Mouse (Mus musculus): ENCODE measurements at regions not wholly inside any gene's neighbourhood (a gene's known extent, or its start where the extent isn't known, plus 50 kb on each side); places are given as distances from the start of the nearest gene placed in this dataset.
"Not testable (repeated sequence)": the region's sequence is repeated elsewhere in the genome, so short reads cannot be mapped to it uniquely, and the experiment has no call there.

DNA sequence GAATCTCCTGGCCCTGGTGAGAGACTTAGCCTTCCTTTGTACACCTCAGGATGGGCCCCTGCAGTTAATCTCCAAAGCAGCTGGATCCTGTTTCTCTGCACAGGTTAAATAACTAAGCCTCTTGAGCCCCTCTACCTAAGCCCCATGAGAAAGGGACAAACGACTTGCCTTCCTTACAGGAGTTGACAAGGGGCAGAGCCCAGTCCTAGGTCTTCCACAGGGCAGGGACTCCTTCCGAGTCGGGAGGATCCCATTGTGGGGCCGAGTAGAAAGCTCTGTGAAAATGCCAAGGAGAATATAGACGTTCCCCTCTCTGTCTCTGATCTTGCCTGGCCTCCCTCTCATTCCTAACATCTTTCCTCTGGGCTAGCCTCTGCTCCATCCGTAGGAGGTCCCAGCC is 118.7 kb upstream of the Cpsf6 start:
- Histone ChIP-seq H3K4me1 (ENCODE audit: control insufficient read depth, insufficient read depth, low read length) (no peaks in the 10 kb centered on the region; the same call in 1 of the 2 replicates), H3K27ac (ENCODE audit: low read depth, low read length) (no peak overlapping the region), H3K9me3 (ENCODE audit: control insufficient read depth, low read length) (no peaks in the 10 kb centered on the region), H3K36me3 (ENCODE audit: control insufficient read depth, insufficient read depth, low read length) (no peaks in the 10 kb centered on the region), H3K9ac (ENCODE audit: low read length) (no peak overlapping the region), H3K27me3 (ENCODE audit: control insufficient read depth, insufficient read depth, low read length) (no peaks in the 10 kb centered on the region; the same call in 1 of the 2 replicates), H3K4me2 (no peak overlapping the region), H3K4me3 (ENCODE audit: low read depth, low read length) (no peak overlapping the region)
- WGBS, result 56% methylated on average over 6 of the region's 6 CpGs
- DNase-seq (ENCODE audit: low spot score, missing footprints) (peak; percentile 76), ATAC-seq (ENCODE audit: low FRiP score) (no peak)

DNA sequence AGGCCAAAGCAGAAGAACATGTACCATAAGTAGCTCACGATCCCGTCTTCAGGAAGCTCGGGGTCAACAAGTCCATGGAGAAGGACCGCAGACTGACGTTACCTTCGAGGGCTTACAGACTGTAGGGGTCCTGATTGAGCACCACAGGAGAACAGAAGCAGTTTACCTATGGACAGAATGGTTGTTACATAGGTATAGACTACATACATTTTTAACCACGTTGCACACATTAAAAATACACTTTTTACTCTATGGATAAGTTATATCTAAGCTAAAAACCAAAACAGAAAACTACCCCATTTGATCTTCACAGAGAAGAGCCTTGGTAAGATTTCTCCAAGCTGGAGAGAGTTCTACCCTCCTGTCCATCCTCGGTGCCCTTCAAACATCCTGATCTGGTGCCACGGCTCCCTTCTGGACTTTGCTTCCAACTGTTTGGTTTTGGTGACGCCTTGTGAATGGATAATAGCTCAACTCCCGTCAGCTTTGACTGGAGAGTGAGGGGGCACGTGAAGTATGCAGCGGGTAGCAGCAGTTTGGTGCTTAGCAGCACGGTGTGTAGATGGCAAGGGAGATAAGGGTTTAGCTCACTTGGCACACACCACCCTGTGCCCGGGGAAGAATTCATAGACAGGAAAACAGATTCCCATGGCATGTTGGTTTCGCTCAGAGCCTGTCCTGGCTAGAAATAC is 117.9 kb upstream of the Cpsf6 start:
- no peak overlapping the region for H3K27ac ChIP-seq (ENCODE audit: low read depth, low read length)
- no peaks in the 10 kb centered on the region; the same call in 1 of the 2 replicates for H3K4me1 ChIP-seq (ENCODE audit: control insufficient read depth, insufficient read depth, low read length)
- DNase-seq (ENCODE audit: low spot score, missing footprints) (peak; percentile 44), ATAC-seq (ENCODE audit: low FRiP score) (no peak)
- H3K9ac ChIP-seq (ENCODE audit: low read length), result no peak overlapping the region
- WGBS, result 89% methylated on average over 16 of the region's 16 CpGs
- no peak overlapping the region for H3K4me2 ChIP-seq
- no peaks in the 10 kb centered on the region; the same call in 1 of the 2 replicates for H3K27me3 ChIP-seq (ENCODE audit: control insufficient read depth, insufficient read depth, low read length)
- no peak overlapping the region for H3K4me3 ChIP-seq (ENCODE audit: low read depth, low read length)
- no peaks in the 10 kb centered on the region for H3K9me3 ChIP-seq (ENCODE audit: control insufficient read depth, low read length)
- H3K36me3 ChIP-seq (ENCODE audit: control insufficient read depth, insufficient read depth, low read length), result no peaks in the 10 kb centered on the region

DNA sequence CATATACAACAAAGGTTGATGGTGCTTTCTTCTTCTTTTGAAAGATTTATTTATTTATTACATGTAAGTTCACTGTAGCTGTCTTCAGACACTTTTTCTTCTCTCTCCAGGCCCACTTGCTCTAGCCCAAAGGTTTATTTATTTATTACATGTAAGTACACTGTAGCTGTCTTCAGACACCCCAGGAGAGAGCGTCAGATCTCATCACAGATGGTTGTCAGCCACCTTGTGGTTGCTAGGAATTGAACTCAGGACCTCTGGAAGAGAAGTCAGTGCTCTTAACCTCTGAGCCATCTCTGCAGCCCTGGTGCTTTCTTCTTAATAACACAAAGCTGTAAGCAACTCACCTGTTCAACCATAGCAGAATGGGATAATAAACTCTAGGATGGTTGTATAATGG is 117.3 kb upstream of the Cpsf6 start:
- not testable (repeated sequence) for ATAC-seq (ENCODE audit: low FRiP score); H3K9me3 ChIP-seq (ENCODE audit: control insufficient read depth, low read length); H3K4me1 ChIP-seq (ENCODE audit: control insufficient read depth, insufficient read depth, low read length); H3K9ac ChIP-seq (ENCODE audit: low read length); H3K4me3 ChIP-seq (ENCODE audit: low read depth, low read length); H3K27ac ChIP-seq (ENCODE audit: low read depth, low read length); H3K36me3 ChIP-seq (ENCODE audit: control insufficient read depth, insufficient read depth, low read length); H3K4me2 ChIP-seq; H3K27me3 ChIP-seq (ENCODE audit: control insufficient read depth, insufficient read depth, low read length)
- peak; percentile 19 for DNase-seq (ENCODE audit: low spot score, missing footprints)
- 73% methylated on average over 1 of the region's 1 CpGs for WGBS

DNA sequence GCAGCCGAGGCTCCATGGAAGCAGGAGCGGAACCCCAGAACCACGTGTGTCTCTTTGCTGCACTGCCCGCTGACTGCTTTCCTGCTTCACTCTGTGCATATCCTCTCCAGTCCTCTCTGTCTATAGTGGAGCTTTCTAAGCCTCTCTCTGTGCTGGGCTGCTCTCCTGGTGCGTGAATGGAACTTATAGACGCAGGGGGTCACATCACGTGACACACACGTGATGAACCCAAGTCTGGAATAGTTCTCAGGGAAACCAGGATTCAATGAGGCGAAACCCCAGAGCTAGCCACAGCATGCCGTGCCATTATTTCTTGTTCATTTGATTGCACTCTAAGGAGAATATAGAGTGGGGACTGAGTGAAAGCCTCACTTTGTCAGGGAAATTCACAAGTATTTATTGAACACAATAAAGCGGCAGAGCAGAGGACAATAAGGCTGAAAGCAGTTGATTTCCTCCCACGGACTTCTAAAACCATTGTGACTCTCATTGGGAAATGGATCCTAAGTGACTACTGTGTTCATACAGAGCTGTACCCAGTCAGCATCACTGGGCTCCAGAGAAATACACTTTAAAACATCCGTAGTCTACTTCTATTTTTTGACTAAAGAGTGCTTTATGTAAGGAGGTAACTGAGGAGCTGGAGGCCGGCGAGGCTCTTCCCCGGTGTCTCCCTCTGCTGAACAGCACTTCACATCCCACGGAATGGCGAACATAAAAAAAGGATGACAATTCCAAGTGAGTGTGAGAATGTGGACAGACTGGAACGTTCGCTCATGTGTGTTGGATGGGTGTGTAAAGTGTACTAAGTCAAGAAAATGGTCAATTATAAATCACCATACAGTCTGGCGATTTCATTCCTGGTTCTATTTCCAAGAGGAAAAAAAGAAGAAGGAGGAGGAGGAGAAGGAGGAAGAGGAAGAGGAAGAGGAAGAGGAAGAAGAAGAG is 116.5 kb upstream of the Cpsf6 start:
- H3K27ac ChIP-seq (ENCODE audit: low read depth, low read length), result no peak overlapping the region
- H3K4me3 ChIP-seq (ENCODE audit: low read depth, low read length), result no peak overlapping the region
- no peaks in the 10 kb centered on the region for H3K9me3 ChIP-seq (ENCODE audit: control insufficient read depth, low read length)
- no peaks in the 10 kb centered on the region; the same call in 1 of the 2 replicates for H3K4me1 ChIP-seq (ENCODE audit: control insufficient read depth, insufficient read depth, low read length)
- 0 out of 2 replicates have a peak, but pooled peaks have one; percentile 30 for ATAC-seq (ENCODE audit: low FRiP score)
- H3K9ac ChIP-seq (ENCODE audit: low read length), result no peak overlapping the region
- H3K4me2 ChIP-seq, result no peak overlapping the region
- 71% methylated on average over 21 of the region's 21 CpGs for WGBS
- peak; percentile 84 for DNase-seq (ENCODE audit: low spot score, missing footprints)
- no peaks in the 10 kb centered on the region for H3K36me3 ChIP-seq (ENCODE audit: control insufficient read depth, insufficient read depth, low read length)
- H3K27me3 ChIP-seq (ENCODE audit: control insufficient read depth, insufficient read depth, low read length), result no peaks in the 10 kb centered on the region; the same call in 1 of the 2 replicates

DNA sequence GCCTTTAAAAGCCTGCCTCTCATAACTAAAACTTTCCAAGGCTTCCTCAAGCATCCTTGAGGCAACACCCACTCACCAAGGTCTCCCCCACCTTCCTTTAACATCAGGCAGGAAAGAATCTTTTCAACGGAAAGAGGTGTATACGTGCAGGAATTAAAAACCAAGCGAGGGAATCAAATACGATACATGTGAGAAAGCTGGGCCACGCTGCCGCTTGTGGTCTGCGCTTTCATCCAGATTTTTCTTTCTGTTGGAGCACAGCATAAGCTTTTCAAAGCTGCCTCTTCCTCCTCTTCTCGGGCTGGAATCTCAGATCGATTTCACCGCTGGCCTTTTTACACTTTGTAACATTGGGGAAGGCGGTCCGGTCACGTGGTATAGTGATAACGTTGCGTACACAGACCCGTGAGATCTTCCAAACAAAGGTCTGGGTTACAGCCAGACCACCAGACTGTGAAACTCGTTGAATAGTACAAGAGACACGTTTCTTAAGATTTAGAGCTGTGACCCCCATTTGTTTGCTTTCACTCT is 114.4 kb upstream of the Cpsf6 start:
- Histone ChIP-seq H3K4me2 (peak overlapping the region; percentile 39), H3K9ac (ENCODE audit: low read length) (peak overlapping the region; percentile 47; the same call in 1 of the 2 replicates), H3K4me3 (ENCODE audit: low read depth, low read length) (peak overlapping the region; percentile 14; the same call in 1 of the 2 replicates), H3K27me3 (ENCODE audit: control insufficient read depth, insufficient read depth, low read length) (no peaks in the 10 kb centered on the region; the same call in 1 of the 2 replicates), H3K36me3 (ENCODE audit: control insufficient read depth, insufficient read depth, low read length) (no peaks in the 10 kb centered on the region), H3K27ac (ENCODE audit: low read depth, low read length) (no peak overlapping the region), H3K9me3 (ENCODE audit: control insufficient read depth, low read length) (no peaks in the 10 kb centered on the region), H3K4me1 (ENCODE audit: control insufficient read depth, insufficient read depth, low read length) (no peaks in the 10 kb centered on the region; the same call in 1 of the 2 replicates)
- ATAC-seq (ENCODE audit: low FRiP score) (no peak; the same call in 1 of the 2 replicates), DNase-seq (ENCODE audit: low spot score, missing footprints) (peak; percentile 87)
- 46% methylated on average over 18 of the region's 18 CpGs for WGBS

DNA sequence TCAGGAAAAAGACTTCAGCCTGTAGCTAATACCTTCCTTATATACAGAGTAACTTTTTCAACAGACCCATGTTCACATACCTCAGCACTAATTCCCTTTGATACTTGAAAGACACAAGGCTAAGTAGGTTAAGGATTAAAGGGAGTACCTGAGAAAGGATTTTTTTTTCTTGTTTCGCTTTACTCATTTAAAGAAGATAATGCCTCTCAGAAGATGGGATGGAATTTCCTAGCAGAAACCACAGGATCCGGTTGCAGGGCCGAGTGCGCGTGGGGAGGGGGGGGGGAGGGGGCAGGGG is 114.0 kb upstream of the Cpsf6 start:
- H3K27me3 ChIP-seq (ENCODE audit: control insufficient read depth, insufficient read depth, low read length), result no peaks in the 10 kb centered on the region; the same call in 1 of the 2 replicates
- 18% methylated on average over 2 of the region's 5 CpGs for WGBS
- no peak overlapping the region; the same call in 1 of the 2 replicates for H3K4me3 ChIP-seq (ENCODE audit: low read depth, low read length)
- ATAC-seq (ENCODE audit: low FRiP score), result no peak
- H3K36me3 ChIP-seq (ENCODE audit: control insufficient read depth, insufficient read depth, low read length), result no peaks in the 10 kb centered on the region
- no peak overlapping the region for H3K9ac ChIP-seq (ENCODE audit: low read length)
- no peak overlapping the region for H3K27ac ChIP-seq (ENCODE audit: low read depth, low read length)
- no peak overlapping the region; the same call in 1 of the 2 replicates for H3K4me2 ChIP-seq
- no peaks in the 10 kb centered on the region; the same call in 1 of the 2 replicates for H3K4me1 ChIP-seq (ENCODE audit: control insufficient read depth, insufficient read depth, low read length)
- peak; percentile 80 for DNase-seq (ENCODE audit: low spot score, missing footprints)
- no peaks in the 10 kb centered on the region for H3K9me3 ChIP-seq (ENCODE audit: control insufficient read depth, low read length)

DNA sequence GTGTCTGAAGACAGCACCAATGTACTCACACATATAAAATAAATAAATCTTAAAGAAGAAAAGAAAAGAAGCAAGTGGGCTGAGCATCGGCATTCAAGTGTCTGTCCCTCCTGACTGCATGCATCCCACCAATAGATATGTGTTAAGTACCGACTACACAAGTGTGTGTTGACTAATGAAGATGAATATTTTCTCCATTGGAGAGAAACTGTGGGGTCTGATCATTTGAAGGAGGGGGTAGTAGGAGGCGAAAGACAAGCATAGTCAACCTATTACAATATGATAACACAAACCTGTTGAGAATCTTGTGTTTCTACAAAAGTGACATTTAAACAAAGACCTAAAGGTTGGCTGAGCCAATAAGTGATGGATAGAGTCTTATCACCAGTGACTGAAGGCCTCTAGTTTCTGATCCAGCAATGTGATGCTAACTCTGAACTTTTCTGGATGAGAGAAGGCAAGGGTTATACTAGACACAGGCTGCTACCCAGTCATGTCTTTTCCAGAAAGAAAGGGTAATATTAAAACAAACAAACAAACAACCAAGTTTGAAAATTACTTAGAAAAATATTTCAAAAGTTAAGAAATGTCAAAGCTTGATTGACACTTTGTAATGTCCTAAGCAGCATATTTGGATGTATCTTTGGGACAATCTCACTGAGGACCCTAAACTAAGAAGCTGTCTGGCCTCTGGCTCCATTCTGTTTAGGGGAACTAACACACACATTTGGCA is 113.4 kb upstream of the Cpsf6 start:
- 86% methylated on average over 3 of the region's 3 CpGs for WGBS
- peak; percentile 69 for DNase-seq (ENCODE audit: low spot score, missing footprints)
- no peak overlapping the region for H3K4me2 ChIP-seq
- H3K9ac ChIP-seq (ENCODE audit: low read length), result no peak overlapping the region
- H3K4me1 ChIP-seq (ENCODE audit: control insufficient read depth, insufficient read depth, low read length), result no peaks in the 10 kb centered on the region; the same call in 1 of the 2 replicates
- H3K27ac ChIP-seq (ENCODE audit: low read depth, low read length), result no peak overlapping the region
- H3K27me3 ChIP-seq (ENCODE audit: control insufficient read depth, insufficient read depth, low read length), result no peaks in the 10 kb centered on the region; the same call in 1 of the 2 replicates
- ATAC-seq (ENCODE audit: low FRiP score), result no peak
- no peaks in the 10 kb centered on the region for H3K36me3 ChIP-seq (ENCODE audit: control insufficient read depth, insufficient read depth, low read length)
- H3K9me3 ChIP-seq (ENCODE audit: control insufficient read depth, low read length), result no peaks in the 10 kb centered on the region
- H3K4me3 ChIP-seq (ENCODE audit: low read depth, low read length), result no peak overlapping the region

DNA sequence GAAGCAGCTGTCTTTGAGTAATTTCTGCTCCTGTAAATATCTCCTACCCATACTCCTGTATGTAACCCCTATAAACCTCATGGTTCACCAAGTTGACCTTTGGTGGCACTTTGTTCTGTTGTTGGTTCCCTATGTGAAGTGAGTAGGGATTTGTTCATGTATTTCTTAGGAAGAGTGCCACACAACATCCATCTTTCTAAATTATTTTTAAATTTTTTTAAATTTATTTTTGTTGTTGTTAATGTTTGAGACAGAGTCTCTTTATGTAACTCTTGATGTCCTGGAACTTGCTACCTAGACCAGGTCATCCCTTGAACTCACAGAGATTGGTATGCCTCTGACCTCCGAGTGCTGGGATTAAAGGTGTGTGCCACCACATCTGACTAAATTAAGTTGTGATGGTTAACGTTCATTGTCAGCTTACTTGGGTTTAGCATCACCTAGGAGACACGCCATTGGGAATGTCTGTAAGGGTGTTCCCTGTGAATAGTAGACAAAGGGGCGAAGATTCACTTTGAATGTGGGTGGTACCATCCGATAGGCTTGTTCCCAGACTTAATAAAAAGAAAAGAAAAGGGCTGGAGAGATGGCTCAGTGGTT is 112.7 kb upstream of the Cpsf6 start:
- Histone ChIP-seq H3K9ac (ENCODE audit: low read length) (no peak overlapping the region), H3K27ac (ENCODE audit: low read depth, low read length) (no peak overlapping the region), H3K4me2 (no peak overlapping the region), H3K36me3 (ENCODE audit: control insufficient read depth, insufficient read depth, low read length) (no peaks in the 10 kb centered on the region), H3K4me1 (ENCODE audit: control insufficient read depth, insufficient read depth, low read length) (no peaks in the 10 kb centered on the region; the same call in 1 of the 2 replicates), H3K9me3 (ENCODE audit: control insufficient read depth, low read length) (no peaks in the 10 kb centered on the region), H3K4me3 (ENCODE audit: low read depth, low read length) (no peak overlapping the region), H3K27me3 (ENCODE audit: control insufficient read depth, insufficient read depth, low read length) (no peaks in the 10 kb centered on the region; the same call in 1 of the 2 replicates)
- DNase-seq (ENCODE audit: low spot score, missing footprints) (peak; percentile 72), ATAC-seq (ENCODE audit: low FRiP score) (no peak)
- WGBS, result 50% methylated on average over 5 of the region's 5 CpGs
